Mouse (Mus musculus): ENCODE measurements at regions not wholly inside any gene's neighbourhood (a gene's known extent, or its start where the extent isn't known, plus 50 kb on each side); places are given as distances from the start of the nearest gene placed in this dataset.

GRCm38 (mm10) chr13:107177595-107177994 lies 155.7 kb upstream of the Kif2a start:
- no peak for DNase-seq (ENCODE audit: low read depth)

GRCm38 (mm10) chr13:107175891-107176290 lies 154.0 kb upstream of the Kif2a start:
- peak; percentile 56 for DNase-seq (ENCODE audit: low read depth)

DNA sequence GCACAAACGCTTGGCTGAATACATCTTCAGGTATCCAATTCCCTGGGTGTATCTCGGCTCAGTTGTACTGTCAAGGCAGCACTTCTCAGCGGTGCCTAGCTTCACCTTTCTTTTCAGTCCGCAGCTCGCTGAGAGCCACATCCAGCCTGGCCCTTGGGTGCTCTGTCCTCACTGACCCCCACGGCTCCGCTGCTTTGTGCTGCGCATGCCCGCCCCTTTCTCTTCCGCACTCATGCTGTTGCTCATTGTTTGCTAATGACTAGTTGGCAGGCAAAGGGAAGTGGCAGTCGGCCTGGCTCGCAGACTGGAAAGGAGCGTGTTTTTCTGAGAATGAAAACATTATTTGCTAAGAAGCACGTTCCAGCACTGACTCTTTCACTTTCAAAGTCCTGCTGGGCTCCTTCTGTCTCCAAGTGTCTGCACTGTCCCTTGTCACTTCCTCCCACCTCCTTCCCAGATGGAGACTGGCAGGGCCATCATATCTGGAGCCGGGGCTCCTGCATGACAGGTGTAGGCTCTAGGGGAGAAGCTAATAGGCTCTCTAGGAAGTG lies 146.7 kb upstream of the Kif2a start:
- peak; percentile 36 for DNase-seq (ENCODE audit: low read depth)

- DNase-seq (ENCODE audit: low read depth): no peak
Measured at GRCm38 (mm10) chr13:107167856-107168598, 146.1 kb upstream of the Kif2a start.

GRCm38 (mm10) chr13:107151548-107151947 lies 129.6 kb upstream of the Kif2a start:
- no peak for DNase-seq (ENCODE audit: low read depth)

DNA sequence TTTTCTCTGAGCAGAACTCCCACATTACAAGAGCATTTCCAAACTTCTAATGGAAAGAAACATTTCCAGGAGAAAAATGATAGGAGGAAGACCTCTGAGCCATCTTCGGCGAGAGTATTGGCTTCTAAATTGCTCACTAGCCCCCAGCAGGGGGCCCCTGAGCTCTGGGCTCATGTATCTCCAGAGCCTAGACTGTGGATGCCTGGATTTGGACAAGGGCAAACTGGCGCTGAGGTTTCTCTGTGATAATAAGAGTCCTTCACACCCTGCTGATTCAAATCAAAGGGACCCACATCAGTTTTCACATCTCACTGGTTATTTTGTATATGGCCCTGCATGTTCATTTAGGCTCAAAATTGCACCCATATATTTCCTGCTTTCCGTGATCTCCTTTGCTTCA lies 119.3 kb upstream of the Kif2a start:
- peak; percentile 5 for DNase-seq (ENCODE audit: low read depth)

GRCm38 (mm10) chr13:107134125-107134524 lies 112.2 kb upstream of the Kif2a start:
- no peak for DNase-seq (ENCODE audit: low read depth)

DNA sequence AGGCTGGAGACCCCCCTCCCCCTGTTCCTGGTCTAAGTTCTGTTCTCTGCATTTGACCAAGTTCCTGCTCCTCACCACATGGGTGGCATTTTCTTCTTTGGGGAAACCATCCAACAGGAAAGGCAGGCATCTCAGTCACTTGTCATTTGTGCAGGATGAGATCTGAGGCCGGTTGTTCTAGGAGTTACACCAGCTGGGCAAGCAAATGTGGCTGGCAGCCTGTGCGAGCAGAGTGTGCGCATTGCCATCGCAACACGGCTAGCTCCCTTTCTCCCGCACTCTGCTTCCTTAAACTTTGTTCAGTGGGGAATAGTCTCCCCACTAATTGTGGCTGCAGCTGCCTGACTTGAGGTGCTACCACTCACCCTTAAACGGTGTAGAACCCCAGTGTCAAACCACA lies 104.7 kb upstream of the Kif2a start:
- no peak for DNase-seq (ENCODE audit: low read depth)

DNA sequence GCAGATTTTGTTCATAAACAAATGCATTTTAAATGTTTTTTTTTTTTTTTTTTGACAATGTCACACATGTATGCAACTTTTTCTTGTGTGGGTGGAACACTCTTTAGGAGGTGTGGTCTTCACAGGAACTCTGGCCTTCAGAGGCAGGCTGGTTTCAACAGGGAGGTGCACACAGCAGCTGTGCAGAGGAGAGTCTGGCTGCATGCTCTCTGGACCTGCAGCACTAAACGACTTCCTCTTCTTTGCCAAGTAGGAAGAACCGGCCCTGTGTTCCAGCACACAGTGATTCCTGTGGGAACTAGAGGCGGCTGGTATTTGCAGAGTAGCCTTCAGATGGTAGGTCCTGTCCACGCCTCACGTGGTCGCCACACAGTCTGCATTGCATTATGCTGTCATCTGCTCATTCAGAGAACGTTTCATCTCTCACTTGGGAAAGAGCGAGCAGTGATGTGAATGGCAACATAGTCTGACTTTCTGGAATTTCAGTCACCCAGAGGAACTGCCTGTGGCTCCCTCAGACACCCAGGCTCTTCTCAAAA lies 102.3 kb upstream of the Kif2a start:
- peak; percentile 5 for DNase-seq (ENCODE audit: low read depth)

DNA sequence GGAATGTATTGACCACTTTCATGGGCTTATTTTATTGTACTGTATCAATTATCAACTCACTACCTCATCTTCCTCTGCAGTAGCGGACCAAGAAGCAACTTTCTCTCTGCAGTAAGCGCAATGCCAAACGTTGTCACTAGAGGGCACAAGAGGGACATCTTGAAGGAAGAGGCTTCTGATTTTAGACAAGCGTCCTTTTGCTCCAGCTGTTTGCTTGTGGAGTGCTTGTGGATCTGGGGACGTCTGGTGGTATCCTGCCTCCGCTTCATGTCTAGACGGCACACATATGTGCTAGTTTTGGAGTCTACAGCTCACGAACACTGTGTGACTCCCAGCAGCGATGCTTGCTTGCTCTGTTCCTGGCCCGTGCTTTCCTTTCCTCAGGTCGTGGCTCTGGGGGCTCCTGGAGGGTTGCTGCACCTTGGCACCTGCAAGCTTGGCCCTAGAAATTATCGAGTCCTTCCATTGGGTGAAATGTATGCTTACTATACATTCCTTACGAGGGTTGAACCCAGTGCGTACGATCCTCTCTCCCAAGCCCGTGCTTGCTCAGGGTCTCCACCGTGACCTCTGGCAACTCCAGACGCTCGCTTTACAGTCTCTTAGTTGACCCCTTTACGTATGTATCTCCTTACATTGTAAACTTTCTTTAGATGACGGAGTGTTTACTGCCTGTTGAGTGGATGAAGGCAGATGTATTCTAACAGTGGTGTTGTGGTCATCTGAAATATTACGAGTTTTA lies 92.2 kb upstream of the Kif2a start:
- peak; percentile 85 for DNase-seq (ENCODE audit: low read depth)

- no peak for DNase-seq (ENCODE audit: low read depth)
Measured at GRCm38 (mm10) chr13:107108045-107108444, 86.1 kb upstream of the Kif2a start.

DNA sequence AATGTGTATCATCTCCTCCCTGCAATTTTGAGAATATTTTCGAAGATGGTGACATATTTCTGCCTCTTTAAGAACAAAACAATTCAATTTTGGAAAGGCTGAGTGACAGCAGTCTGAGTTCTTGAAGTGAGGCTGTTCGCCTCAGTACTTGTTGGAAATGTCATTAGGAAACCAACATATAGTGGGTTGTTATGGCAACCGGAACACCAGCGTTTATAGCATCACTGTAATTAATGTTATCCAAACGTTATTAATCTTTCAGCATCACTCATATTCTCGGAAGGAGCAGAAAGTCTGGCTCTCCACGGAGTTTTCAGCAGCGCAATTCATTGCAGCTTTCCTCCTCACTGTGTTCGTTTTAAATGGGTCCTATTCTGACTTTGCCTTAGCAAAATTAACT lies 85.6 kb upstream of the Kif2a start:
- DNase-seq (ENCODE audit: low read depth): no peak

GRCm38 (mm10) chr13:107105510-107105909 lies 83.6 kb upstream of the Kif2a start:
- peak; percentile 68 for DNase-seq (ENCODE audit: low read depth)

- peak; percentile 93 for DNase-seq (ENCODE audit: low read depth)
Measured at GRCm38 (mm10) chr13:107101598-107101997, 79.7 kb upstream of the Kif2a start.

GRCm38 (mm10) chr13:107100852-107101325 lies 79.0 kb upstream of the Kif2a start:
- no peak for DNase-seq (ENCODE audit: low read depth)

- peak; percentile 41 for DNase-seq (ENCODE audit: low read depth)
Measured at GRCm38 (mm10) chr13:107100116-107100515, 78.2 kb upstream of the Kif2a start.

DNA sequence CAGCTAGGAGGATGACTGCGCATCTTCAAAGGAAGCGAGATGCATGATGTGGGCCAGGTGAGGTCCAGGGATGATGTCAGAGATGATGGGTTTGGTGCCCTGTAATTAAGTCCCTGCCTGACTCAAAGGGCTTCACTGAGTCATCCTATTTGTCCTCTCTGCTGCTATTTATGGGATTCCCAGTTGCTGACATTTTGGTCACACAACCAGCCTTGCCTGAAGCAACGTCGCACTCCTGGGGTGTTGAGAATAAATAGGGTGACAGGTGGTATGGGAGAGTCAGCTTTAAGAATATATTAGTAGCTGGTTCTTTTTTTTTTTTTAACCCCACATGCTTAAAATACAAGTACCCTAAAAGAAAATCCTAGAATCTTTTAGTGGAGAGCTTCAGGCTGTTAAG lies 75.1 kb upstream of the Kif2a start:
- DNase-seq (ENCODE audit: low read depth): no peak

GRCm38 (mm10) chr13:107094976-107095716 lies 73.2 kb upstream of the Kif2a start:
- peak; percentile 83 for DNase-seq (ENCODE audit: low read depth)

DNA sequence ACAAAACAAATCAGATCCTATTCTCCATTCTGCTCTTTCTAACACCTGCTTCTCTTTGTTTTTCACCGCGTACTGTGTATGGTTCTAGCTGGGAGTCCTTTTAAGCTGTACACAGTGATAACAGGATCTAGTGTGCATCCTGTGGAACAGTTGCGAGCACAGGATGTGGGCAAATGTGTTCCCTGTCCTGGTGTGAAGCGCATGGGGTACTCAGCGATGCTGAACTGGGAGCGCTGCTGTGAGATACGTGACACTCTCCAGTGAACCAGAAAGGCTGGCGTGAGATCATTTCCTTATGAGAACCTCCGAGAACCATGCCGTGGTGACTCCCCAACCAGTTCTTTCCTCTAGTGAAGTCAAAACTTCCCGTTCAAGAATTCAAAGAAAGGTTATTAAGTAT lies 72.6 kb upstream of the Kif2a start:
- DNase-seq (ENCODE audit: low read depth): no peak

- DNase-seq (ENCODE audit: low read depth): no peak
Measured at GRCm38 (mm10) chr13:107093683-107094082, 71.8 kb upstream of the Kif2a start.

DNA sequence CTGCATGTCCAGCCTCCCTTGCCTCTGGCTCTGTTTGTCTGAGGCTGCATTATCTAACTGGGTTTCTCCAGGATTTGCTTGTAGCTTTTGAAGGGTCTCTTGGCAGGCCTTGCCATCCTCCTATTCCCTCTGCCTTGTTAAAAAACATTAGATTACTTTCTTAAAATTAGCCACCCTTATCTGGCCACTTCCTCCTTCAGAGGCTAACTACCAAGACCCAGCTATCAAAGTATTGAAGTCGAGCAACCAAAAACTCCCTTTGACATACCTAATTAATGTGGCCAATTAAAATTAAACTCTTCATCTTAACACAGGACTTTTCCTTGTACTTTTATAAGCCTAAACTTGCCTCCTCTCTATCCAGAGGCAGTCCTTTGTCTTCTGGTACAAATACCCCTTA lies 66.3 kb upstream of the Kif2a start:
- DNase-seq (ENCODE audit: low read depth): no peak

DNA sequence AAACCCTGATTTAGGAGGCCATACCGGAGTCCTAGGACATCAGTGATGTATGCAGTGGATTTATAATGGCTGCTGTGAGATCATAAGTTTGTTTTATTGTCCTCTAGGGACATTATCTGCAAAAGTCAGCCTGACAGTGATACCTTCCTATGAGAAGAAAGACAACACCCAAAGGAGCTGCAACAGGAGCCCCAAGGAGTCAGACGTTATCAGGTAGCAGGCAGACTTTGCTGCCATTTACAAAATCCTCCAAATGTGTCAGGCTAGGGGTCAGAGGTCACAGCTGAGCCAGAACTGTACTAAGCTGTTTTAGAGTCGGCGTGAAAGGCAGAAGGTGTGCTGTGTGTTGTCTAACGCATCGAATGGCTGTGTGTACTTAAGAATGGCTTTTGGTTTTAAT lies 65.4 kb upstream of the Kif2a start:
- DNase-seq (ENCODE audit: low read depth): no peak
